Mouse (Mus musculus) kidney, embryonic 15.5 days (tissue): Measurements from ENCODE around the gene Nrap. TPM values are rescaled to one million over a fixed set of nuclear protein-coding genes. Genes with fewer than 3 reads are reported as not detected.
A peak's percentile ranks its signal among the peaks of the same experiment; 100 is the strongest.
"Not testable (repeated sequence)": the region's sequence is repeated elsewhere in the genome, so short reads cannot be mapped to it uniquely, and the experiment has no call there.

Experiments used
- ATAC-seq: fragments of 200-750 bp; cut with Nextera tagmentation; replicated peaks from 2 replicates; pipeline ENCODE4 v1.8.0; 2017; ENCODE audit warnings: moderate TSS enrichment; ENCODE audit not compliant: low FRiP score
- H3K27ac ChIP-seq: fragments of 300-500 bp; sonication (generic); 2 replicates; pipeline ENCODE4 v1.5.1; 2015; ENCODE audit warnings: mild to moderate bottlenecking, inconsistent platforms
- H3K27me3 ChIP-seq: fragments of 300-500 bp; sonication (generic); 2 replicates; pipeline ENCODE4 v1.6.1; 2015; ENCODE audit warnings: inconsistent platforms
- H3K36me3 ChIP-seq: fragments of 300-500 bp; sonication (generic); 2 replicates; pipeline ENCODE4 v1.6.1; 2015; ENCODE audit warnings: inconsistent platforms
- H3K4me1 ChIP-seq: fragments of 300-500 bp; sonication (generic); 2 replicates; pipeline ENCODE4 v1.6.1; 2015; ENCODE audit warnings: inconsistent platforms
- H3K4me2 ChIP-seq: fragments of 300-500 bp; sonication (generic); 2 replicates; pipeline ENCODE4 v1.6.1; 2015; ENCODE audit warnings: moderate library complexity, mild to moderate bottlenecking, inconsistent platforms
- H3K4me3 ChIP-seq: fragments of 300-500 bp; sonication (generic); replicated peaks from 2 replicates; pipeline ENCODE4 v1.5.1; 2015; ENCODE audit warnings: mild to moderate bottlenecking, inconsistent platforms
- H3K9ac ChIP-seq: fragments of 300-500 bp; sonication (generic); 2 replicates; pipeline ENCODE4 v1.6.1; 2015; ENCODE audit warnings: mild to moderate bottlenecking, inconsistent platforms
- H3K9me3 ChIP-seq: fragments of 300-500 bp; sonication (generic); replicated peaks from 2 replicates; pipeline ENCODE4 v1.6.1; 2016; ENCODE audit warnings: inconsistent platforms
- WGBS: fragments of 180-500 bp; shearing (Covaris S2); methylation state at CpG from one replicate; pipeline ENCODE4 v1.1.7; 2015; ENCODE audit warnings: mixed read lengths; 5-methylcytosine and 5-hydroxymethylcytosine counted together
- polyA plus RNA-seq: library from polyadenylated mRNA; unstranded; fragments of >200 nt; fragmentation: Nextera tagmentation; extraction: Ambion mirVana; gene quantifications from 2 replicates; pipeline ENCODE4 v1.2.1, GENCODE M21; 2015

Nrap gene
- polyA plus RNA-seq, 1 experiment from 2014 or later = 0.36 TPM

DNA sequence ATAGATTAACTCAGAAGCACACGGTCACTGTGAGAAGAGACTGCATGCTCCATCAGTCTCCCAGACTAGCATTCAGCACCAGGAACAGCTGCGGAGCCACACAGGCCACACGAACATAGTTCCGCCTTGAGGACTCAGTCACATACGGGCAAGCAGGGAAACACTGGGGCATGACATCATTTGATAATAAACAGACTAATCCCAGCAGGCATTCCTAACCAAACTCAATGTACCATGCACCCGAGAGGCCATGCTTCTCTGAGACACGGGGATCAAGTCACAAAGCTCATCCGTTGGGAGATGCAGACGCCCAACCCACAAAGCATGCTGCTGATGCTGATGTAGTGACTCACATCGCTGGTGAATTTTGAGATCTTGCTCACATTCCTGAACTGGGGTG is 15.8 kb downstream of the Nrap start:
- Histone ChIP-seq H3K9me3 (no peaks in the 10 kb centered on the region), H3K4me2 (no peak overlapping the region), H3K27me3 (no peaks in the 10 kb centered on the region), H3K27ac (no peak overlapping the region), H3K4me3 (no peak overlapping the region), H3K9ac (no peak overlapping the region), H3K4me1 (no peaks in the 10 kb centered on the region), H3K36me3 (no peaks in the 10 kb centered on the region)
- 53% methylated on average over 10 of the region's 10 CpGs for WGBS
- 0 out of 2 replicates have a peak, but pooled peaks have one; percentile 12 for ATAC-seq

DNA sequence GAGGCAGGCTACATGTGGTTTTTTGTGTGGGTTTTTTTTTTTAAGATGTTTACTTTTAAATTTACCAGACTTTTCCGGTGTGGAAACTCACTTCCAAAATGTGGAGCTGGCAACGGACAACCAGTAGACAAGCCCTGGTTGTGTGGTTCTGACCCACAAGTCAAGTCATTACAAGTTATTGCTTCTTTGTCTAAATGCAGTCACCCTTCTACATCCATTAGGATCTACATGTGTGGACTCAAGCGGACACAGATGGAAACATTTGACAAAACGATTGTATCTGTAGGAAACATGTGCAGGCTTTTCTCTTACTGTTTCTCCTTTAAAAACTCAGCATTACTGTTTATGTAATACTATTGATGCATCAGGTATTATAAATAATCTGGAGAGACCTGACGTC is 16.6 kb downstream of the Nrap start:
- no peak overlapping the region for H3K27ac ChIP-seq
- ATAC-seq = no peak
- WGBS = 89% methylated on average over 5 of the region's 5 CpGs
- H3K27me3 ChIP-seq = no peaks in the 10 kb centered on the region
- H3K36me3 ChIP-seq = no peaks in the 10 kb centered on the region
- H3K9ac ChIP-seq = no peak overlapping the region
- no peak overlapping the region for H3K4me3 ChIP-seq
- H3K4me1 ChIP-seq = no peaks in the 10 kb centered on the region
- H3K9me3 ChIP-seq = no peaks in the 10 kb centered on the region
- H3K4me2 ChIP-seq = no peak overlapping the region

DNA sequence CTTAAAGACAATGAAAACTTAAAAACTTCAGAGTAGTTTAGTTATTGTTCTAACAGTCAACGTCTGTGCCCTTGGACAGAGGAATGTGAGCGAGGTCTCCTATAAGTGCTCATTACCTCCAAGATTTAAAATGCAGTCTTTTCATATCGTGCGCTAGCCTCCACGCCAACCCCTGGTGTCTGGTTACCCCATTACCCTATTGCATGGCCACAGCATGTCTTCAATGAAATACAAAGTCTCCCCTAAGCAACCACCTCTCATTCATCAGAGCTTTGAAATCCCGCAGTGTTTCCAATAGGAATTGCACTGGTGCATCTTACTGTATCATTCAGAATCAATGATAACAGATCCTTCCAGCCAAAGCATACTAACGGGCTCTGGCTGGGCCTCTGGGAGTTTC is 17.6 kb downstream of the Nrap start:
- H3K4me2 ChIP-seq = no peak overlapping the region
- H3K4me1 ChIP-seq = no peaks in the 10 kb centered on the region
- H3K36me3 ChIP-seq = no peaks in the 10 kb centered on the region
- H3K9ac ChIP-seq = no peak overlapping the region
- no peak overlapping the region for H3K4me3 ChIP-seq
- 78% methylated on average over 7 of the region's 7 CpGs for WGBS
- H3K9me3 ChIP-seq = no peaks in the 10 kb centered on the region
- H3K27ac ChIP-seq = no peak overlapping the region
- ATAC-seq = no peak
- H3K27me3 ChIP-seq = no peaks in the 10 kb centered on the region

DNA sequence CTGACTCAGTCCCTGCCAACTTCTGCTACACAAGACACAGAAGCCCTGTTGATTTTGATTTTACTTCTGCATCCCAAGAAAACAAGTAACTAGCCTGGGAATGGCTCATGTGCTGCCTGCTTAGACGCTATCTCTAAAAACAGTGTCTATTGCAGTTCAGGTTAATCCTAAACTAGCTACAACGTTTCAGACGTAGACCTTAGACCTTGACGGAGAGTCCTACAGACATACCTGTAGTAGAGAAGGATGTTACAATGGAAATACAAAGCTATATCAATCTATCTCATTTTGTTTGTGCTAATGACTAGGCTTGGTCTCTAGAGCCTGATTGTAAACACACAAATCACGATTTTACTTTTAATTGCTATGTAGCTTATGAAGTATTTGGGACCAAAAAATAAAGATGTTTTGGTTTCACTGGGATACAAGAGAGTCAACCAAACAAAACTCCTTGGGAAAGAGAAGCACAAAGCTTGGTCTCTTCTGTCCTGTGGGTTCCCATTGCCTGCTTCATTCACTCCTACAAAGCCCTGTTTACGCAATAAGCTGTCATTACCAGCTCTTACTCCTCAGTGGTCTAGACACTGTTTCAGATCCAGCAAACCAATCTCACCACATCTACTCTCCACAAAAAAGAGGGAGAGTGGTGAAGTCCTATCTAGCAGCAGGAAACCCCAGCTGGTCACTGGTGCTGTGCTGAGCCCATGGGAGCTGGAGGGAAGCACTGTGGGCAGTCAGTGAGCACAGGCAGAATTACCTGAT is 19.3 kb downstream of the Nrap start:
- H3K4me3 ChIP-seq = no peak overlapping the region
- no peak overlapping the region for H3K27ac ChIP-seq
- H3K4me1 ChIP-seq = no peaks in the 10 kb centered on the region
- H3K27me3 ChIP-seq = no peaks in the 10 kb centered on the region
- ATAC-seq = no peak
- WGBS = 84% methylated on average over 6 of the region's 6 CpGs
- H3K4me2 ChIP-seq = no peak overlapping the region
- no peaks in the 10 kb centered on the region for H3K36me3 ChIP-seq
- no peak overlapping the region for H3K9ac ChIP-seq
- H3K9me3 ChIP-seq = no peaks in the 10 kb centered on the region

DNA sequence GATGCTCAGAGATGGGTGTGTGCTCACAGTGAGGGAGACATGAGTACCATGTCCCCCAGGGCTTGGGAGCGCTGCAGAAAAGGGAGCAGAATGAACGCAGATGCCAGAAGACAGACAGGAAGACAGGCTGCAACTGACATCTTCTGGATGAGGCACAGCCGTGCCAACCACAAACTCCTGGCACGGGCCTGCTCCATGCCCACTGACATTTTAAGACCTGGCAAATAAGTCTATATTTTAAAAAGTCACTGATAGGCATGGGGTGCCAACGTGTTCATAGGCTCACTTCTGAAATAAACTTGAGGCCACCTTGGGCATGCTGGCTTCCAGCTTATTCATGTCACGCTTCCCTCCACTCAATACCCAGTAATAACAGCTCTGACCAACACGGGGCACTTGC is 20.9 kb downstream of the Nrap start:
- no peak overlapping the region for H3K9ac ChIP-seq
- no peaks in the 10 kb centered on the region for H3K27me3 ChIP-seq
- WGBS = 93% methylated on average over 7 of the region's 7 CpGs
- no peak overlapping the region for H3K27ac ChIP-seq
- no peak overlapping the region for H3K4me3 ChIP-seq
- no peak overlapping the region for H3K4me2 ChIP-seq
- H3K4me1 ChIP-seq = peaks cover 5% of the 10 kb centered on the region
- no peaks in the 10 kb centered on the region for H3K9me3 ChIP-seq
- no peaks in the 10 kb centered on the region for H3K36me3 ChIP-seq
- no peak for ATAC-seq

DNA sequence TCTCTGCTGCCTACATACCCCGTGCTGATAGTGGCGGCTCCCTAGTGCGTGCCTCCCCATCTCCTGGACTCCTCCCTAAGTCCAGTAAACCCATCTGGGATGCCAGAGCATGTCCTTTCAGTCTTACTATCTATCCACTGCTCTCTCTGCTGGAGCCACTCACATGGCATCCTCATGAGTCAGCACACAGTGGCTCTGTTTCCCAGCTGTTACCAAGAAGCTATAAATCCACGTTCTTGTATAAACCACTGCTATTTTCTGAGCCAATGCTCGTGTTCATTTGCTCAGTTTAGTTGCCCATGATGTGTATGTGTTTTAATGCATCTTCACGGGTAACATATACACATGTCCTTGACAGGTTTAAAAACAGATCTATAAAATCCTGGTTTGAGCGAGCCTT is 22.1 kb downstream of the Nrap start:
- no peak for ATAC-seq
- Histone ChIP-seq H3K9me3 (no peaks in the 10 kb centered on the region), H3K9ac (no peak overlapping the region), H3K27me3 (no peaks in the 10 kb centered on the region), H3K36me3 (no peaks in the 10 kb centered on the region), H3K4me1 (peaks cover 5% of the 10 kb centered on the region), H3K4me3 (no peak overlapping the region), H3K4me2 (no peak overlapping the region), H3K27ac (no peak overlapping the region)
- WGBS = 75% methylated on average over 7 of the region's 7 CpGs

DNA sequence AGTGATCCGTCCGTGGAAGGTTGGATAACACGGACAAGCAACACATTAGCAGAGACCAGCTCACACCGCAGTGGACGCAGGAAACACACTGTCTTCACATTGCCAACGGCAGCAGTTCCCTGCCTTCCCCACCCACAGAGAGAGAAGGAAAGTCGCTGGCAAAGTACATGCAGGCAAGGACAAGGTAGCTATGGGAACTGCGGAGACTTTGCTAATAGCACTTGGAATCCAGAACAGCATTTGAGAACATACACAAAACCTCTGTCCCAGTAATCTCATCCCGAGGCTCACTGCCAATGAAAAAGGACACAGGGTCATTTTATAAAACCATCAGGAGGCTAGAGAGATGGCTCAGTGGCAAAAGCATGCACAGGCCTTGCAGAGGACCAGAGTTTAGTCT is 23.2 kb downstream of the Nrap start:
- WGBS = 81% methylated on average over 9 of the region's 9 CpGs
- Histone ChIP-seq H3K27ac (no peak overlapping the region), H3K4me2 (no peak overlapping the region), H3K9ac (no peak overlapping the region), H3K36me3 (no peaks in the 10 kb centered on the region), H3K9me3 (no peaks in the 10 kb centered on the region), H3K4me1 (peaks cover 5% of the 10 kb centered on the region), H3K4me3 (no peak overlapping the region), H3K27me3 (no peaks in the 10 kb centered on the region)
- ATAC-seq = no peak

DNA sequence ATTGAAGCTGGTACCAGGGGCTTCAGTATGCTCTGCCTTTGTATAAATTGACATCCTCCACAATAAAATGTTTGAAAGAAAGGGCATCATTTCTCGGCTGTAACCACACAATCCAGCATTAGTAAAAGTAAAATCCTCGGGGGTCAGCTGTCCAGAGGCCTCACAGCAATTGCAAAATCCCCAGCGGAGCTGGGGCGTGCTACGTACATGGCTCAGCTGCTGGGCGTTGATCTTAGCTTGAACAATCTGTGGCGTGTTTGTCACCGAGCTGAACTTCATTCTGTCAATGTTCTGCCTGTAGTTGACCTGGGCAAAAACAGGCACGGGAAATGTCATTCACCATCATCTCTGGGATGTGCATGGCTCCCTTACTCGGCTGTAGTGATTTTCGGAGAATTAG is 23.7 kb downstream of the Nrap start:
- no peak overlapping the region for H3K27ac ChIP-seq
- H3K9ac ChIP-seq = no peak overlapping the region
- ATAC-seq = no peak
- peaks cover 5% of the 10 kb centered on the region for H3K4me1 ChIP-seq
- no peaks in the 10 kb centered on the region for H3K9me3 ChIP-seq
- 84% methylated on average over 11 of the region's 11 CpGs for WGBS
- H3K4me3 ChIP-seq = no peak overlapping the region
- H3K4me2 ChIP-seq = no peak overlapping the region
- no peaks in the 10 kb centered on the region for H3K27me3 ChIP-seq
- H3K36me3 ChIP-seq = no peaks in the 10 kb centered on the region

DNA sequence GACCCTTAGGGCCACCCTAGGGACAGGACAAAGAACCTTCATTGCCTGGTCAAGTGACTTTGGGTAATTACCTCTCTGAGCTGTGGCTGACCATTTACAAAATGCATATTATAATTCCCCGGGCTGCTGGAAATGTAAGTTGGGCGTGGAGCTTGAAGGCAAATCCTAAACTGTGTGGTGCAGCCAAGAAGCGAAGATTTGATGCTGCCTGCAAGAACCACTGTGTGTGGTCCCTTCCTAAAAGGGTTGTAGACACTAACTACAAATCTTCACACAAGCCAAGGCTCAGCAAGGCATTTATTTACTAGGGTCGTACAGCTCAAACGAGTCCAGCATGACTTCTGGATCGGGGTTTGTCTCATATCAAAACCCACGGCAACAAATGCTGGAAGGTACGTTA is 25.3 kb downstream of the Nrap start:
- no peaks in the 10 kb centered on the region for H3K36me3 ChIP-seq
- no peak overlapping the region for H3K27ac ChIP-seq

DNA sequence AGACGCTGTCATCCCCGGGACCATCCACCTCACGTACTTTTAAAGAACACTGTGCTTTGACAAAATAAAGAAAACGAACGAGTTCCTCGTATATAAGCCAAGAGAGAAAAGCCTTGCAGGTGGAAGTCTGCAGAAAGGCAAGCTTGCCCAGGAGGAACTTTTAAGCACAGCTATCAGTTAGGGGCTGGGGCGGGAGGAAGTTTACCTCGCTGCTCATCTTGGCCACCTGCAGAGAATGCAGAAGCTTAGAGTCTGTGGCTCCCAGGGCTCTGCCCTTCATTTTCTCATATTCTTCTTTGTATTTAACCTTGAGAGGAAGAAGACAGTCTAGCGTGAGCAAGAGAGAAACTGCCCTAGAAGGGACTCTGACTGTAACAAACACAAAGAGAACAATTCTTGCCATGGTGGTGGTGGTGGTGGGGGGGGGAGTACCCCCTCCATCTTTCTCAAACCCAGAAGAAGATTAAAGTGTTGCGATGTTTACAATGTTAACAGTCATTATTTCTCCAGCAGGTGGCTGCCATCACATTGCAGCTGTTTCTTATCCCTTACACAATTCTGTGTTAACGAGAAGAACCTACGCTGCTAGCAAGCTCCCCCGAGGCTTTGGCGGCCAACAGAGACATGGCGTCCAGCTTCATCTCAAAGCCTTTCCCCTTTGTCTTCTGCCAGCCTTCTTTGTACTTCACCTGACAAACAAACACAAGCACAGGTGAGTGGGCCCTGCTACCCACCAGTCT is 25.9 kb downstream of the Nrap start:
- Histone ChIP-seq H3K4me1 (peaks cover 5% of the 10 kb centered on the region), H3K4me2 (peak overlapping the region; percentile 21; the same call in 1 of the 2 replicates), H3K9me3 (no peaks in the 10 kb centered on the region), H3K36me3 (no peaks in the 10 kb centered on the region), H3K27ac (no peak overlapping the region), H3K27me3 (no peaks in the 10 kb centered on the region), H3K9ac (no peak overlapping the region), H3K4me3 (no peak overlapping the region)
- ATAC-seq = no peak
- 50% methylated on average over 15 of the region's 15 CpGs for WGBS

More for the DNA sequence above, 25.3 kb downstream of the Nrap start:
- no peak overlapping the region for H3K9ac ChIP-seq
- no peaks in the 10 kb centered on the region for H3K27me3 ChIP-seq
- no peak for ATAC-seq
- H3K4me2 ChIP-seq = 0 out of 2 replicates have a peak overlapping the region, but pooled peaks have one; percentile 21
- no peaks in the 10 kb centered on the region for H3K9me3 ChIP-seq
- WGBS = 56% methylated on average over 8 of the region's 8 CpGs
- peaks cover 5% of the 10 kb centered on the region for H3K4me1 ChIP-seq
- no peak overlapping the region for H3K4me3 ChIP-seq

DNA sequence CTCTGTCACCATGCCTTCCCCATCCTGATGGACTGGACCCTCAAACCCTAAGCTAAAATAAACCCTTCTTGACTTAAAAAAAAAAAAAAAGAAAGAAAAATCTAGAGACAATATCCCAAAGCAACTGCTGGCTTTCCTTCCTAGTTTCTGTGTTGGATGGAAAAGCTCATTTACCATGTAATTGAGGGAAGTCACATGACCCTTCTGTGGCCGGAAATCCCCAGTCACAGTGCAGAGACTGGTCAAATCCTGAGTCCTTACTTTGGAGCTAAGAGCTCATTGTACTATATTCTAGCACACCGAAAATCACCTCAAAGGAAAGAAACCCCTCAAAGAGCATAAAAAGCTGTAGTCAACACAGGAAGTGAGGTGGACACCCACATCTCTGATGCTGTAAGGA is 30.9 kb downstream of the Nrap start:
- H3K9ac ChIP-seq = no peak overlapping the region
- H3K27ac ChIP-seq = no peak overlapping the region
- WGBS = 71% methylated on average over 2 of the region's 2 CpGs
- no peaks in the 10 kb centered on the region for H3K9me3 ChIP-seq
- no peak for ATAC-seq
- H3K36me3 ChIP-seq = no peaks in the 10 kb centered on the region
- H3K4me3 ChIP-seq = no peak overlapping the region
- H3K27me3 ChIP-seq = no peaks in the 10 kb centered on the region
- H3K4me1 ChIP-seq = peaks cover 9% of the 10 kb centered on the region
- H3K4me2 ChIP-seq = no peak overlapping the region

DNA sequence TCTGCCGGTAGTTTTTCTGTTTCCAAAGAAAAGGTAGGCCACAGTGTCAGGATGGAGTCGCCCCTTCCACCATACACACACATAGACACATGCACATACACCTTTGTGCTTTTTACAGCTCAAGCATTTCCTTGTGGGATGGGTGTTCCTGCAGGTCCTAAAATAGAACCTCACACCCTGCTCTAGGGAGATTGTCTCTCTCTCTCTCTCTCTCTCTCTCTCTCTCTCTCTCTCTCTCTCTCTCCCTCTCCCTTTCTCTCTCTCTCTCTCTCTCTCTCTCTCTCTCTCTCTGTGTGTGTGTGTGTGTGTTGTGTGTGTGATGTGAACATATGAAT is 32.5 kb downstream of the Nrap start:
- not testable (repeated sequence) for H3K36me3 ChIP-seq, H3K27me3 ChIP-seq, H3K9ac ChIP-seq, H3K4me3 ChIP-seq, H3K9me3 ChIP-seq, ATAC-seq, H3K27ac ChIP-seq
- Histone ChIP-seq H3K4me2 (peak overlapping the region; percentile 43; the same call in 1 of the 2 replicates), H3K4me1 (peaks cover 11% of the 10 kb centered on the region)
- 84% methylated on average over 2 of the region's 2 CpGs for WGBS
